Mouse (Mus musculus) layer of hippocampus, adult 18-20 months (tissue): ENCODE measurements around the gene Fam189b. TPM values are rescaled to one million over a fixed set of nuclear protein-coding genes. Genes with fewer than 3 reads are reported as not detected.

Experiments
- DNase-seq, 2 experiments: peaks; one replicate each; pipeline ENCODE4 v3.0.0; 2022; ENCODE audit warnings: low spot score in 2 of 2
- total RNA-seq, 2 experiments: library from RNA; stranded (reverse); gene quantifications; 2 replicates each; pipeline ENCODE4 v1.2.3; 2021

Fam189b gene
- total RNA-seq, 2 experiments from 2014 or later = 49.0 to 59.9 TPM

- no peak for DNase-seq
Measured at GRCm38 (mm10) chr3:89165268-89165870, 17.6 kb upstream of the Fam189b start.

- no peak for DNase-seq
Measured at GRCm38 (mm10) chr3:89166945-89167344, 16.0 kb upstream of the Fam189b start.

GRCm38 (mm10) chr3:89174844-89175243 lies 8.1 kb upstream of the Fam189b start:
- no peak for DNase-seq

GRCm38 (mm10) chr3:89175544-89175943 lies 7.4 kb upstream of the Fam189b start:
- no peak for DNase-seq

- DNase-seq = no peak
Measured at GRCm38 (mm10) chr3:89176421-89176820, 6.5 kb upstream of the Fam189b start.

GRCm38 (mm10) chr3:89177242-89178106 lies 5.5 kb upstream of the Fam189b start, which contains the start of gene Scamp3:
Gene Scamp3 (plus strand): TSS chr3:89177473.
- DNase-seq = peak; percentile 80 to 94

- no peak for DNase-seq
Measured at GRCm38 (mm10) chr3:89178107-89178385, 4.9 kb upstream of the Fam189b start.

- DNase-seq = no peak
Measured at GRCm38 (mm10) chr3:89179056-89179455, 3.9 kb upstream of the Fam189b start.

- DNase-seq = no peak
Measured at GRCm38 (mm10) chr3:89181749-89182500, 1.0 kb upstream of the Fam189b start.

- DNase-seq = no peak
Measured at GRCm38 (mm10) chr3:89182531-89183057, 349 bp upstream of the Fam189b start.

GRCm38 (mm10) chr3:89183959-89184315 lies 994 bp downstream of the Fam189b start:
- DNase-seq = no peak

- no peak for DNase-seq
Measured at GRCm38 (mm10) chr3:89187197-89187596, 4.3 kb downstream of the Fam189b start.

GRCm38 (mm10) chr3:89187690-89188477 lies 4.9 kb downstream of the Fam189b start:
- DNase-seq = no peak

- no peak for DNase-seq
Measured at GRCm38 (mm10) chr3:89188478-89188875, 5.5 kb downstream of the Fam189b start.

GRCm38 (mm10) chr3:89190436-89190835 lies 7.5 kb downstream of the Fam189b start:
- no peak for DNase-seq

- no peak for DNase-seq
Measured at GRCm38 (mm10) chr3:89193351-89193750, 10.4 kb downstream of the Fam189b start.

GRCm38 (mm10) chr3:89193853-89194252 lies 10.9 kb downstream of the Fam189b start:
- no peak for DNase-seq

- peak; percentile 77 to 87 for DNase-seq
Measured at GRCm38 (mm10) chr3:89195979-89196877, 13.3 kb downstream of the Fam189b start.

GRCm38 (mm10) chr3:89199839-89200238 lies 16.9 kb downstream of the Fam189b start:
- no peak for DNase-seq
